Mouse (Mus musculus) midbrain, embryonic 16.5 days (tissue): ENCODE measurements around the gene Sidt1. TPM values are rescaled to one million over a fixed set of nuclear protein-coding genes. Genes with fewer than 3 reads are reported as not detected.

ENCODE experiments used
- ATAC-seq: fragments of 200-750 bp; cut with Nextera tagmentation; 2 replicates; pipeline ENCODE4 v1.8.0; 2017; ENCODE audit warnings: moderate TSS enrichment
- H3K27ac ChIP-seq: fragments of 300-500 bp; sonication (generic); 2 replicates; pipeline ENCODE4 v1.5.1; 2014; ENCODE audit warnings: mild to moderate bottlenecking, low read length, mixed read lengths
- H3K27me3 ChIP-seq: fragments of 300-500 bp; sonication (generic); 2 replicates; pipeline ENCODE4 v1.6.1; 2014; ENCODE audit warnings: low read depth, low read length, mixed read lengths; ENCODE audit not compliant: control insufficient read depth, insufficient read depth
- H3K36me3 ChIP-seq: fragments of 300-500 bp; sonication (generic); 2 replicates; pipeline ENCODE4 v1.6.1; 2014; ENCODE audit warnings: mild to moderate bottlenecking, low read length, moderate library complexity, mixed read lengths; ENCODE audit not compliant: control insufficient read depth, insufficient read depth
- H3K4me1 ChIP-seq: fragments of 300-500 bp; sonication (generic); 2 replicates; pipeline ENCODE4 v1.6.1; 2014; ENCODE audit warnings: mild to moderate bottlenecking, low read length, mixed read lengths; ENCODE audit not compliant: control insufficient read depth, insufficient read depth
- H3K4me2 ChIP-seq: fragments of 300-500 bp; sonication (generic); 2 replicates; pipeline ENCODE4 v1.6.1; 2014; ENCODE audit warnings: mild to moderate bottlenecking, low read length, mixed read lengths
- H3K4me3 ChIP-seq: fragments of 300-500 bp; sonication (generic); 2 replicates; pipeline ENCODE4 v1.5.1; 2014; ENCODE audit warnings: low read depth, mild to moderate bottlenecking, low read length, moderate library complexity, mixed read lengths
- H3K9ac ChIP-seq: fragments of 300-500 bp; sonication (generic); 2 replicates; pipeline ENCODE4 v1.6.1; 2014; ENCODE audit warnings: low read depth, low read length, mixed read lengths
- H3K9me3 ChIP-seq: fragments of 300-500 bp; sonication (generic); replicated peaks from 2 replicates; pipeline ENCODE4 v1.6.1; 2014; ENCODE audit warnings: mild to moderate bottlenecking, low read length, mixed read lengths; ENCODE audit not compliant: control insufficient read depth, poor library complexity, severe bottlenecking
- WGBS: fragments of 180-500 bp; shearing (Covaris S2); extraction: QIAGEN DNeasy Blood & Tissue Kit; methylation state at CpG from one replicate; pipeline ENCODE4 v1.1.7; 2014; 5-methylcytosine and 5-hydroxymethylcytosine counted together
- polyA plus RNA-seq: library from polyadenylated mRNA; unstranded; fragments of >200 nt; fragmentation: Nextera tagmentation; extraction: Ambion mirVana; gene quantifications from 2 replicates; pipeline ENCODE4 v1.2.1, GENCODE M21; 2015

Sidt1 gene
- polyA plus RNA-seq, 1 experiment from 2014 or later, result 11.9 TPM

DNA sequence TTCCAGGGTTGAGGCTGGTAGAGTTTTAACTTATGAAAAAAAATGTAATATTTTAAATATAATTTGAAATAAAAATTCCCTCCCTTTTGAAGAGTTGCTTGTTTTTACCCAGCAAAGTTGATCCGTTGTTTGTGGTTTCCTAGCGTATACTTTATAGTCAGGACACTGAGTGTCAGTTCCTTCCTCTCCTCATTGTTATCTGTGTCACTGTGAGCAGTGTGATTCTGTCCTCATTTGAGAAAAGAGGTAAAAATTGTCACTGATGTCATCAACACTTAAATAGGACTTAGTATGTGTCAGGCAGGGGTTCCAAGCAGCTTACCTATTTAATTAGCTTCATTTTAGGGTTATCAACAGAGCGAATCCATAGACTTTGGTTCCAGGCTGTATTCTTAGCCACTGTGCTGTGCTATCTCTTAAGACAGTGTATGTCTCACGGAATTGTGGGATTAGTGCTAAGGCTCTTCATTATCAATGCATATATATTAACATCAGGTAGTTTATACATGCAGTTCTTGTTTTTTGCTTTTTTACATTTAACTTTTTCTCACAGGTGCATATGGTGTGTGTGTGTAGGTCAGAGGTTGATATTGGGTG lies 16.9 kb upstream of the Sidt1 start:
- Histone ChIP-seq H3K4me1 (peaks cover 9% of the 10 kb centered on the region; the same call in 1 of the 2 replicates), H3K27me3 (no peaks in the 10 kb centered on the region), H3K9me3 (no peaks in the 10 kb centered on the region), H3K9ac (no peak overlapping the region), H3K4me3 (no peak overlapping the region), H3K27ac (no peak overlapping the region), H3K4me2 (no peak overlapping the region), H3K36me3 (no peaks in the 10 kb centered on the region)
- WGBS, result 93% methylated on average over 4 of the region's 4 CpGs
- ATAC-seq, result no peak

DNA sequence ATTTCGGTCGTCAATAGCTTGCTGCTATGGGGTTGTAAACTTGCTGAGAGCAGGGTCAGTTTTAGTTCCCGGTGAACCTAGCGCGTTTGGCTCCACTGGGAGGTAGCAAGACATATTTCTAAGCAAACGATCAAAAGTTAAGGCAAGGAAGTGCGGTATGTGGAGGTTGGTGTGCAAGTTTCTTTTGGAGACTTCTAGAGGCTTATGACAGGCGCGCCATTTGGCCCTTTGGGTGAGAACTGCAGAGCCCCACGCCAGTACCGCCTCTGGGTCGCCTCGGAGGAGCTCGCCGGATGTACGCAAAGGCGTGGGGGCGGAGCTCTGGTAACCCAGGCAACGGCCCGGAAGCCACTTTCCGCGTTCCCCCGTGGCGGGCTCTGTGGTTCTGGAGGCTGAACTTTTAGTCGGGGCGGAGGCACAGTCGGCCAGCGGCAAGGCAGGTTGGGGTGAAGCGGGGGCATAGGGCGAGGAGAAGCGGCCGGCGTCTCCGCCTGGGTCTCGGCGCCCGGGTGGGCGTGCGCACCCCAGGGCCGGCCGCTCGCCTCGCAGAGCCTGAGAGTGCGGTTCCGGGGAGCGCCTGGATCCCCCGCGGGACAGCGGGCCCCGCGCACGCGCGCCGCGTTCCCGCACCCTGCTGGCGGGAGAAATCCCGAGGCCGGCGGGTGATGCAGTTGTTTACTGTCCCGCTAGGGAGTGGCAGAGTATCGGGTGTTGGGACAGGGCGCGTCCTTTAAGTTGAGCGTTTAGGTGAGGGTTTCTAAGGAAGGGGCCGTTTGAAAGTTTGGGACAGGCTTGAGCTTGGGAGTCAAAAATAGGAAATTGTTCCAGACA lies 14.3 kb upstream of the Sidt1 start, which contains the start of gene Spice1:
Spice1 (plus strand) TSS at position 51 of the 831 bp plus-strand sequence.
- H3K27ac ChIP-seq, result peak within 1 kb of the TSS; percentile 77
- H3K4me1 ChIP-seq, result peaks cover 9% of the 10 kb centered on the region; the same call in 1 of the 2 replicates
- peak; percentile 100 for ATAC-seq
- peak within 1 kb of the TSS; percentile 72 for H3K4me2 ChIP-seq
- no peaks in the 10 kb centered on the region for H3K9me3 ChIP-seq
- under 1% methylated on average over 67 of the region's 67 CpGs for WGBS
- H3K9ac ChIP-seq, result peak within 1 kb of the TSS; percentile 73
- H3K4me3 ChIP-seq, result peak within 1 kb of the TSS; percentile 81
- H3K36me3 ChIP-seq, result no peaks in the 10 kb centered on the region
- no peaks in the 10 kb centered on the region; the same call in 1 of the 2 replicates for H3K27me3 ChIP-seq

DNA sequence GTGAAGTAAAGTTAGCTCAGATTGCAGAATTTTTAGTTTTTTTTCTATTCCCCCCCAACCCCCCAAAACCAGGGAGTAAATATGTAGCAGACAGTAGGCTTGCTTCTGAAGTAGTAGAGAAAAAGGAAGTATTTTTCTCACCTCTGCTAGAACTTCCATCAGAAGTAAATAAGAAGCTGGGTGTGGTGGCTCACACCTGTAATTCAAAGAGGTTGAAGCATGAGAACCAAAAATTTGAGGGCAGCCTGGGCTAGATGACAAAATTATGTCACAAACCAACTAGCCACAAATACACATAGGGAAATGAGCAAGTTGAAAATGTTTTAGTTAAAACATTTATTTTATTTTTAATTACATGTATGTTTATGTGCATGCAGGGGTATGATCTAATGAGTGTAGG lies 4.5 kb upstream of the Sidt1 start:
- H3K9me3 ChIP-seq, result no peaks in the 10 kb centered on the region
- H3K9ac ChIP-seq, result no peak overlapping the region
- H3K4me2 ChIP-seq, result no peak overlapping the region
- 0 out of 2 replicates have a peak, but pooled peaks cover 3% of the 10 kb centered on the region for H3K4me1 ChIP-seq
- no peak overlapping the region for H3K27ac ChIP-seq
- no peak overlapping the region for H3K4me3 ChIP-seq
- no peaks in the 10 kb centered on the region for H3K36me3 ChIP-seq
- peaks cover 6% of the 10 kb centered on the region; the same call in 1 of the 2 replicates for H3K27me3 ChIP-seq
- ATAC-seq, result no peak

DNA sequence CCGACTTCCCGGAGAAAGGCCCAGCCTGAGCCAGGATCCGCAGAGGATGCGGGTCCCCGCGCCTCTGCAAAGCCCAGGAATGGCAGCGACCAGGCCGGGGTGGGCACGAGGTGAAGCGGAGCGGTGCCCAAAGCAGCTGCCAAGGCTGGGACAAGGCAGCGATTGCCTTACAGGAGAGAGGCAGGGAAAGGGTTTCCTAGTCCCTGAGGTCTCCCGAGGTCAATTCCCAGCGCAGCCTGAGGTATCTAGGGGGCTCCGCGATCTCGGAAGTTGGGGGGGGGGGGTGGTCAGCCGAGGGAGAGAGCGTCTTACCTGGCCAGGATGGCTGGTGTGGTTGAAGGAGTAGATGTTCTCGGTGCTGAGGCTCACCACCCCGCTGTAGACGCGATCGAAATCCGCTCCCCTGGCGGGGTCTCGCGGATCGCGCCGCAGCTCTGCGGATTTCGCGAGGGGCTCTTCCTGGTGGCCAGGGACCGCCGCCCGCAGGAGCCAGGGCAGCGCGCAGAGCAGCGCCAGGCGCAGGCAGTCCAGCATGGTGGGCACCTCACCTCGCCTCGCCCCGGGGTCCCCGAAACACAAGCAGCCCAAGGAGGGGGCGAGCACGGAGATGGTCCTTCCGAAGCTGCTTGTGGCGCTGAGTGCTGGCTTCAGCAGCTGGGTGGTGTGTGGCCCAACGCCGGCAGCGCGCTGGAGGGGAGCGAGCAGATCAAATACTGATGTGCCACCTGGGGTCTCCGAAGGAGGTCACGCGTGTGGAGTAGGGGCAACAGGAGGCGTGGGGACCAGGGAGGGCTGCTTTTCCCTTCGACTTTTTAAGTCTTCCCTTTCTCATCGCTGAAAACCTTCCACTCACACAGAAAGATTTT lies 768 bp downstream of the Sidt1 start:
- H3K27ac ChIP-seq, result peak overlapping the region; percentile 12; the same call in 1 of the 2 replicates
- under 1% methylated on average over 60 of the region's 60 CpGs for WGBS

DNA sequence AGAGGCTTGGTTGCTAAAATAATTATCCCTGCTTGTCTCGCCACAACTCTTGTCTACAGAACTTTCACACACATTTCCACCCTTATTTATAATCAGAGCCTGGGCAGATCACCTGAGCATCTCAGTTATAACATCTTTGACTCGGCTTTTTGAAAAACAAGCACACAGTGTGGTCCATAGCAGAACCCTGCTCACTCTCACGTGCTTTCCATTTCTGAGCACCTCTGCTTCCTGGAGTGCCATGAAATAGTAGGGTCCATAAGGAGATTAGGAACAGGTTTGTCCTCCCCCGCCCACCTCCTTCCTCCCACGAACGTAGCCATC lies 1.4 kb downstream of the Sidt1 start:
- peaks cover 6% of the 10 kb centered on the region; the same call in 1 of the 2 replicates for H3K27me3 ChIP-seq
- WGBS, result 7% methylated on average over 6 of the region's 6 CpGs
- H3K4me1 ChIP-seq, result peaks cover 8% of the 10 kb centered on the region; the same call in 1 of the 2 replicates
- no peaks in the 10 kb centered on the region for H3K36me3 ChIP-seq
- peak overlapping the region; percentile 98 for H3K4me2 ChIP-seq
- no peak for ATAC-seq
- peak overlapping the region; percentile 81 for H3K9ac ChIP-seq
- no peaks in the 10 kb centered on the region for H3K9me3 ChIP-seq
- no peak overlapping the region for H3K27ac ChIP-seq
- H3K4me3 ChIP-seq, result peak overlapping the region; percentile 75

More for the DNA sequence above, 768 bp downstream of the Sidt1 start:
- Histone ChIP-seq H3K4me1 (peaks cover 8% of the 10 kb centered on the region; the same call in 1 of the 2 replicates), H3K27me3 (peaks cover 6% of the 10 kb centered on the region; the same call in 1 of the 2 replicates), H3K9ac (peak overlapping the region; percentile 81), H3K4me3 (peak overlapping the region; percentile 75), H3K36me3 (no peaks in the 10 kb centered on the region), H3K9me3 (no peaks in the 10 kb centered on the region), H3K4me2 (peak overlapping the region; percentile 98)
- ATAC-seq, result peak; percentile 82

DNA sequence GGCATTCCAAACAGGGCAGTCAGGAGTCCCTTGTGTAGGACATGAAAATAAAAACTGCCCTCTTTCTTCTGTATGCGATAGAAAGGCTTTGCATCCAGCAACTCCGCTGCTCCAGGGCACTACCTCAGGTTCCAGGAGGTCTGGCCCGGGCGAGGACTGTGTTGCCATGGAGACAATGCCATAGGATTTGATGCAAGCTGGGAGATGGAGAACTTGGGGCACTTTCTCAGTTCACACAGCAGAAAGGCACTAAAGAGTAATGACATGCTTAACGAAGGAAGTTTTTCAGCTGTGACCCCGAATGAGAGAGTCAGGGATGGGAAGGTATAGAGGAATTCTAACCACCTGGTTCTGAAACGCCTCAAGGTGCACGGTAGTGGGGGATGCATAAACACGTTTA lies 1.8 kb downstream of the Sidt1 start:
- Histone ChIP-seq H3K27ac (no peak overlapping the region), H3K4me2 (peak overlapping the region; percentile 98), H3K9me3 (no peaks in the 10 kb centered on the region), H3K4me1 (peaks cover 8% of the 10 kb centered on the region; the same call in 1 of the 2 replicates), H3K36me3 (no peaks in the 10 kb centered on the region), H3K27me3 (peaks cover 6% of the 10 kb centered on the region; the same call in 1 of the 2 replicates), H3K9ac (no peak overlapping the region), H3K4me3 (peak overlapping the region; percentile 75; the same call in 1 of the 2 replicates)
- peak; percentile 63; the same call in 1 of the 2 replicates for ATAC-seq
- 17% methylated on average over 9 of the region's 9 CpGs for WGBS

DNA sequence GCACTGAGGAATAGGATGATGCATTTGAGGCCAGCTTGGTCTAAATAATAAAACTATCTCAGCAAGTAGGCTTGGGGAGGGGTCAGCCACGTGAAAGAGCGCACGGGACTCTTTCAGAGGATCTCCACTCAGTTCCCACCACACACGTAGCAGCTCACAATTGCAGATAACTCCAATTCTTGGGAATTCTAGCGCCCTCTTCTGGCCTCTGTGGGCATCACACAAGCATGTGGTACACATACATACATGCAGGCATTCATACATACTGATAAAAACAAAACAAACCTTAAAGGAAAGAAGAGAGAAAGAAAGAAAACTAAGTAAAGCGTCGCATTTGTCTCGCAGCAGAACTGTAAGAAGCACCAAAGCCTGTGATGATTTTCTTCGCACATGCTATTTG lies 2.3 kb downstream of the Sidt1 start:
- Histone ChIP-seq H3K27me3 (peaks cover 6% of the 10 kb centered on the region; the same call in 1 of the 2 replicates), H3K4me2 (peak overlapping the region; percentile 98), H3K27ac (no peak overlapping the region), H3K4me1 (peaks cover 8% of the 10 kb centered on the region; the same call in 1 of the 2 replicates), H3K9ac (no peak overlapping the region), H3K36me3 (no peaks in the 10 kb centered on the region), H3K4me3 (peak overlapping the region; percentile 13; the same call in 1 of the 2 replicates), H3K9me3 (no peaks in the 10 kb centered on the region)
- 76% methylated on average over 9 of the region's 9 CpGs for WGBS
- ATAC-seq, result no peak

DNA sequence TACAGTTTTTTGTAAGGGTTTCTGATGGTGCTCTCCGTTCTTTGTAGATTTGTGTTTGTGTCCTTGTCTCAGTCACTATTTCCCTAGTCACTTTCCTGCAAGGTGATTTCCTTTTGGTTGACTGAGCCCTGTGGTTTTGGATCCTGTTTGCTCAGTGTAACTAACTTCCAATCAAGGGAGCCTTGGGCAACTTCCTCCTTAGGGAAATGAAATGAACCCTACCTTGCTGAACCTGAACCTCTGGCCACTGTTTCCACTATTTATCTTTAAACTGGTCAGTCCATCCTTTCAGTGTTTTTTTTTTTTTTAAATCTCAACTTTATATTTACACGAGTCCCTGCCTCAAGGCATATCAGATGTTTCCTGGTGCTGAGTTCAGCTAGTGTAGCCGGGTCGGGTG lies 4.4 kb downstream of the Sidt1 start:
- Histone ChIP-seq H3K27me3 (peaks cover 2% of the 10 kb centered on the region; the same call in 1 of the 2 replicates), H3K4me1 (peaks cover 8% of the 10 kb centered on the region; the same call in 1 of the 2 replicates), H3K4me2 (no peak overlapping the region), H3K27ac (no peak overlapping the region), H3K9me3 (no peaks in the 10 kb centered on the region), H3K9ac (no peak overlapping the region), H3K4me3 (no peak overlapping the region), H3K36me3 (no peaks in the 10 kb centered on the region)
- WGBS, result 76% methylated on average over 4 of the region's 4 CpGs
- no peak for ATAC-seq
